Mouse (Mus musculus): ENCODE data around the gene Qars.
A peak's percentile ranks its signal among the peaks of the same experiment; 100 is the strongest.

The Qars gene

GRCm38 (mm10) chr9:108494146-108494825, 13.2 kb upstream of the Qars start:
- Histone ChIP-seq H3K27me3 (ENCODE audit: control insufficient read depth, insufficient read depth, low read length, poor library complexity, severe bottlenecking) (no peaks in the 10 kb centered on the region), H3K36me3 (ENCODE audit: control insufficient read depth, insufficient read depth, low read length, poor library complexity, severe bottlenecking) (peaks cover 23% of the 10 kb centered on the region)
- DNase-seq (ENCODE audit: low read depth, low spot score), result no peak

- DNase-seq (ENCODE audit: low read depth, low spot score), result no peak
- no peaks in the 10 kb centered on the region for H3K27me3 ChIP-seq (ENCODE audit: control insufficient read depth, insufficient read depth, low read length, poor library complexity, severe bottlenecking)
Measured at GRCm38 (mm10) chr9:108494905-108495304, 12.6 kb upstream of the Qars start.

GRCm38 (mm10) chr9:108499231-108499630, 8.3 kb upstream of the Qars start:
- Histone ChIP-seq H3K36me3 (ENCODE audit: control insufficient read depth, insufficient read depth, low read length, poor library complexity, severe bottlenecking) (peaks cover 24% of the 10 kb centered on the region), H3K27me3 (ENCODE audit: control insufficient read depth, insufficient read depth, low read length, poor library complexity, severe bottlenecking) (no peaks in the 10 kb centered on the region)
- DNase-seq (ENCODE audit: low read depth, low spot score), result no peak

More at GRCm38 (mm10) chr9:108494905-108495304, 12.6 kb upstream of the Qars start:
- peaks cover 24% of the 10 kb centered on the region for H3K36me3 ChIP-seq (ENCODE audit: control insufficient read depth, insufficient read depth, low read length, poor library complexity, severe bottlenecking)

GRCm38 (mm10) chr9:108499943-108500342, 7.6 kb upstream of the Qars start:
- Histone ChIP-seq H3K27me3 (ENCODE audit: control insufficient read depth, insufficient read depth, low read length, poor library complexity, severe bottlenecking) (no peaks in the 10 kb centered on the region), H3K36me3 (ENCODE audit: control insufficient read depth, insufficient read depth, low read length, poor library complexity, severe bottlenecking) (peaks cover 21% of the 10 kb centered on the region)
- DNase-seq (ENCODE audit: low read depth, low spot score), result no peak

GRCm38 (mm10) chr9:108506901-108507300, 605 bp upstream of the Qars start:
- no peak for DNase-seq (ENCODE audit: low read depth, low spot score)
- Histone ChIP-seq H3K36me3 (ENCODE audit: control insufficient read depth, insufficient read depth, low read length, poor library complexity, severe bottlenecking) (peaks cover 11% of the 10 kb centered on the region), H3K27me3 (ENCODE audit: control insufficient read depth, insufficient read depth, low read length, poor library complexity, severe bottlenecking) (no peaks in the 10 kb centered on the region)

- no peak for DNase-seq (ENCODE audit: low read depth, low spot score)
- peaks cover 16% of the 10 kb centered on the region for H3K36me3 ChIP-seq (ENCODE audit: control insufficient read depth, insufficient read depth, low read length, poor library complexity, severe bottlenecking)
Measured at GRCm38 (mm10) chr9:108508776-108509175, 1.3 kb downstream of the Qars start.

GRCm38 (mm10) chr9:108516380-108517251, 9.1 kb downstream of the Qars start, which contains the start of gene Qrich1:
TSS of gene Qrich1 (plus strand) at chr9:108516806.
- Histone ChIP-seq H3K27me3 (ENCODE audit: control insufficient read depth, insufficient read depth, low read length, poor library complexity, severe bottlenecking) (no peaks in the 10 kb centered on the region), H3K36me3 (ENCODE audit: control insufficient read depth, insufficient read depth, low read length, poor library complexity, severe bottlenecking) (peaks cover 15% of the 10 kb centered on the region)
- peak; percentile 97 for DNase-seq (ENCODE audit: low read depth, low spot score)

More at GRCm38 (mm10) chr9:108508776-108509175, 1.3 kb downstream of the Qars start:
- H3K27me3 ChIP-seq (ENCODE audit: control insufficient read depth, insufficient read depth, low read length, poor library complexity, severe bottlenecking), result no peaks in the 10 kb centered on the region

- Histone ChIP-seq H3K27me3 (ENCODE audit: control insufficient read depth, insufficient read depth, low read length, poor library complexity, severe bottlenecking) (no peaks in the 10 kb centered on the region), H3K36me3 (ENCODE audit: control insufficient read depth, insufficient read depth, low read length, poor library complexity, severe bottlenecking) (peaks cover 9% of the 10 kb centered on the region)
- peak; percentile 82 for DNase-seq (ENCODE audit: low read depth, low spot score)
Measured at GRCm38 (mm10) chr9:108517253-108517930, 9.9 kb downstream of the Qars start.

- peak; percentile 75 for DNase-seq (ENCODE audit: low read depth, low spot score)
- Histone ChIP-seq H3K27me3 (ENCODE audit: control insufficient read depth, insufficient read depth, low read length, poor library complexity, severe bottlenecking) (no peaks in the 10 kb centered on the region), H3K36me3 (ENCODE audit: control insufficient read depth, insufficient read depth, low read length, poor library complexity, severe bottlenecking) (peaks cover 7% of the 10 kb centered on the region)
Measured at GRCm38 (mm10) chr9:108517931-108518332, 10.4 kb downstream of the Qars start.

GRCm38 (mm10) chr9:108521604-108522003, 14.1 kb downstream of the Qars start:
- no peaks in the 10 kb centered on the region for H3K27me3 ChIP-seq (ENCODE audit: control insufficient read depth, insufficient read depth, low read length, poor library complexity, severe bottlenecking)
- no peak for DNase-seq (ENCODE audit: low read depth, low spot score)
- peaks cover 5% of the 10 kb centered on the region; the same call in 1 of the 2 replicates for H3K36me3 ChIP-seq (ENCODE audit: control insufficient read depth, insufficient read depth, low read length, poor library complexity, severe bottlenecking)

- Histone ChIP-seq H3K27me3 (ENCODE audit: control insufficient read depth, insufficient read depth, low read length, poor library complexity, severe bottlenecking) (no peaks in the 10 kb centered on the region), H3K36me3 (ENCODE audit: control insufficient read depth, insufficient read depth, low read length, poor library complexity, severe bottlenecking) (peaks cover 6% of the 10 kb centered on the region; the same call in 1 of the 2 replicates)
- DNase-seq (ENCODE audit: low read depth, low spot score), result no peak
Measured at GRCm38 (mm10) chr9:108523341-108523740, 15.8 kb downstream of the Qars start.

- H3K27me3 ChIP-seq (ENCODE audit: control insufficient read depth, insufficient read depth, low read length, poor library complexity, severe bottlenecking), result no peaks in the 10 kb centered on the region
- DNase-seq (ENCODE audit: low read depth, low spot score), result no peak
- peaks cover 14% of the 10 kb centered on the region for H3K36me3 ChIP-seq (ENCODE audit: control insufficient read depth, insufficient read depth, low read length, poor library complexity, severe bottlenecking)
Measured at GRCm38 (mm10) chr9:108525400-108525799, 17.9 kb downstream of the Qars start.

- Histone ChIP-seq H3K36me3 (ENCODE audit: control insufficient read depth, insufficient read depth, low read length, poor library complexity, severe bottlenecking) (peaks cover 25% of the 10 kb centered on the region), H3K27me3 (ENCODE audit: control insufficient read depth, insufficient read depth, low read length, poor library complexity, severe bottlenecking) (no peaks in the 10 kb centered on the region)
- no peak for DNase-seq (ENCODE audit: low read depth, low spot score)
Measured at GRCm38 (mm10) chr9:108530954-108531353, 23.4 kb downstream of the Qars start.

GRCm38 (mm10) chr9:108531496-108531895, 24.0 kb downstream of the Qars start:
- DNase-seq (ENCODE audit: low read depth, low spot score), result no peak
- no peaks in the 10 kb centered on the region for H3K27me3 ChIP-seq (ENCODE audit: control insufficient read depth, insufficient read depth, low read length, poor library complexity, severe bottlenecking)

More at GRCm38 (mm10) chr9:108531496-108531895, 24.0 kb downstream of the Qars start:
- H3K36me3 ChIP-seq (ENCODE audit: control insufficient read depth, insufficient read depth, low read length, poor library complexity, severe bottlenecking), result peaks cover 27% of the 10 kb centered on the region

Measured in splenic B cell, adult 2 months (primary cell).